Mouse (Mus musculus) 416B (cell line): Measurements from ENCODE around the gene Myo16.

ENCODE experiments used
- DNase-seq: peaks from one replicate; pipeline ENCODE4 v3.0.0; 2011; ENCODE audit warnings: low read depth

Gene Myo16

GRCm38 (mm10) chr8:10153611-10154438 is at the start of gene Myo16:
Gene Myo16 (plus strand): TSS chr8:10153911.
- DNase-seq = no peak

- no peak for DNase-seq
These were observed 45.0 kb upstream of the Myo16 start for GRCm38 (mm10) chr8:10108516-10109271.

GRCm38 (mm10) chr8:10122749-10123148 is 31.0 kb upstream of the Myo16 start:
- no peak for DNase-seq

- DNase-seq = no peak
These were observed 30.3 kb upstream of the Myo16 start for GRCm38 (mm10) chr8:10123412-10123811.

GRCm38 (mm10) chr8:10125684-10126083 is 28.0 kb upstream of the Myo16 start:
- no peak for DNase-seq

- no peak for DNase-seq
These were observed 22.9 kb upstream of the Myo16 start for GRCm38 (mm10) chr8:10130513-10131414.

- DNase-seq = no peak
These were observed 14.2 kb upstream of the Myo16 start for GRCm38 (mm10) chr8:10139536-10139935.

- DNase-seq = no peak
These were observed 9.8 kb upstream of the Myo16 start for GRCm38 (mm10) chr8:10143961-10144360.

GRCm38 (mm10) chr8:10151692-10152247 is 1.9 kb upstream of the Myo16 start:
- DNase-seq = no peak

GRCm38 (mm10) chr8:10154439-10154745 is 681 bp downstream of the Myo16 start:
- no peak for DNase-seq

GRCm38 (mm10) chr8:10155075-10155474 is 1.4 kb downstream of the Myo16 start:
- DNase-seq = no peak

- DNase-seq = no peak
These were observed 7.4 kb downstream of the Myo16 start for GRCm38 (mm10) chr8:10161106-10161505.

- DNase-seq = no peak
These were observed 11.2 kb downstream of the Myo16 start for GRCm38 (mm10) chr8:10164959-10165358.

- DNase-seq = no peak
These were observed 14.6 kb downstream of the Myo16 start for GRCm38 (mm10) chr8:10168326-10168725.

GRCm38 (mm10) chr8:10169894-10170293 is 16.2 kb downstream of the Myo16 start:
- no peak for DNase-seq

- DNase-seq = no peak
These were observed 17.6 kb downstream of the Myo16 start for GRCm38 (mm10) chr8:10171321-10171720.

- no peak for DNase-seq
These were observed 18.6 kb downstream of the Myo16 start for GRCm38 (mm10) chr8:10172278-10172677.

GRCm38 (mm10) chr8:10173033-10173747 is 19.5 kb downstream of the Myo16 start:
- no peak for DNase-seq

- DNase-seq = no peak
These were observed 20.6 kb downstream of the Myo16 start for GRCm38 (mm10) chr8:10174201-10174840.

GRCm38 (mm10) chr8:10174841-10175680 is 21.4 kb downstream of the Myo16 start:
- no peak for DNase-seq
